Mouse (Mus musculus) R1 (cell line): ENCODE measurements around the gene Tssc4.

Source experiments
- DNase-seq: peaks from one replicate; pipeline ENCODE4 v3.0.0-alpha.2; 2018; ENCODE audit warnings: low read depth, low spot score

Gene Tssc4

DNA sequence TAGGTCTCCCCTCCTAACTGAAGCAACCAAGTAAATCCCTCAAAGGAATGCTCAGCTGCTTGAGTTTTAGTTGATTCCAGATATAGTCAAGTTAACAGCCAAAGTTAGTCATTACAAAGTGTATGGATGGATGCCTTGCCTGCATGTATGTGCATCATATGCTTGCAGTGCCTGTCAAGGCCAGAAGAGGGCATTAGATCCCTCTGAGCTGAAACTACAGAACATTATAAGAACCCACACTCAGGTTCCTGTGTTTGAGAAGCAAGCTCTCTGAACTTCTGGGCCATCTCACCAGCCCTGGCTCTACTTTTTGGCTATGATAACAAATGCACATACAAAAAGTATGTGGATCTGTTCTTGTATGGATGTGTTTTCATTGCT lies 24.2 kb upstream of the Tssc4 start:
- DNase-seq, result peak; percentile 75

DNA sequence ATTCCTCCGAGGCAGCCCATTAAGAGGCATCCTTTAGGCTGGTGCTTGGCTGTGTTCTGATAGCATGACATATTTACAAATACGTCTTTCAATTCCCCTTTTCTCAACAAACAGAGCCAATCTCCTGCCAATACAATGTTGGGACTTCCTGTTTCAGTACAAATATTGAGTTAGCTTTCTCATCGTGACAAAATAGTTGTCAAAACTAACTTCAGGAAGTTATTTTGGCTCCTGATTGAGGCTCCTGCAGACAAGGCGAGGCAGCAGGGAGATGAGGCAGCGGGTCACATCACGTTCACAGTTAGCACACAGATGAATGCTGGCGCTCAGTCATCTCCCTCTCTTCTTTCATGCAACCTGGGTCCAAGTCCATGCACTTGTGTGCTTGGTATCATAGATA lies 22.7 kb upstream of the Tssc4 start:
- no peak for DNase-seq

DNA sequence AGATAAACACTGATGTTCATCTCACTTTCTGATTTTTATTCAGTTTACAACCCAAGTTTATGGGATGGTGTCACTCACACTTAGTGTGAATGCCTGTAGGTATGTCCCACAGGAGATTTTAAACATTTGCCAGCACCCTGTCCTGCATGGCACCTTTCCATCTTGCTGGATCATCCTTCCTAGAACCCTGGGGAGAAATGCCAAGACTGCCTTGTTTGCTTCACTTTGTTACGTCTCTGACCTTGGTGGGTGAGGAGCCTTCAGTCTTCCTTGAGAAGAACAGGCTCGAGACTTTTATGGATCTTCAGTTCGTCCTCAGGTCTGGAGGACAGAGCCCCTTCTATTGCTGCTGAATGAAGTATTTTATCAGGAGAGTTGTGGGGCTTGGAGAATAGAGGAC lies 19.7 kb upstream of the Tssc4 start:
- DNase-seq, result no peak

DNA sequence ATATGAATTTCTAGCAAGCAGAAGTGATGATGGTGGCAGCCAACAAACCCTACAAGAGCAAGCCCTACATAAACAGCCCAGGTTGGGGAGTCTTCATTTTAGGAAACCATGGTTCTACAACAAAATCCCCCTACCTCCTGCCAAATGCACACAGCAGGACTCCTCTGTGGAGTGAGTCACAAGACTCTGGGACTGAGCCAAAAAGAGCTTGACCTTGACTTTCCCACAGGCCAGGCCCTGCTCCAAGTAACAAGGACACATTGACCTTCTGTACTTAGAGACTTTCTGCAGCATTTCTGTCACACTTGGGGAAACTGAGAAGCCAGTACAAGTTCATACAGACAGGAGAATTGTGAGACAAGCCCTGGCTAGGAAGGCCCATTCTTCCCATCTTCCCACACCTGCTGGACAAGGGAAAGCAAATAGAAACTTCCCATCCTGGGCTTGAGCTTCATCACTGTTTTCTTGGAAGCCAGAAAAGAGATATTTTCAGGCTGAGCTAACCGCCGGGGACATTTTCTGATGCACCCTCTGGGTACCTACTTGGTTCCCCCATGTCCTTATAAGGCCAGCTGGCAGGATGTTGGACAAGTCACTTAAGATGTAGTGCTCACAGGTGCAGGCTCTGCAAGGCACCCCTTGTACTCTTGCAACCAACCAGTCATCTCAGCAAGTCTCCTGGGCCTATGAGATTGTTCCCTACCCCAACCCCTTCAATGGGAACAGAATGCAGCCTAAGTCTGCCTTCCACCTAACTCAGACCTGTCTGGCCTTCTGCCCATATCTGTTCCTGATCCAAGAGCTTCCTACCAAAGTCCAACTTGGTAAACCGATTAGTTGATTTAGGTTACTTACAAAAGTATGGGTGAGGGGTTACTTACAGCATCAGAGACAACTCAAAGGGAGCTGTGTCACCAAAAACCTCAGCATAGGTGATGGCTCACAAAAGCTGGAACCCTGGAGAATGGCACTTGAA lies 18.9 kb upstream of the Tssc4 start:
- peak; percentile 71 for DNase-seq

DNA sequence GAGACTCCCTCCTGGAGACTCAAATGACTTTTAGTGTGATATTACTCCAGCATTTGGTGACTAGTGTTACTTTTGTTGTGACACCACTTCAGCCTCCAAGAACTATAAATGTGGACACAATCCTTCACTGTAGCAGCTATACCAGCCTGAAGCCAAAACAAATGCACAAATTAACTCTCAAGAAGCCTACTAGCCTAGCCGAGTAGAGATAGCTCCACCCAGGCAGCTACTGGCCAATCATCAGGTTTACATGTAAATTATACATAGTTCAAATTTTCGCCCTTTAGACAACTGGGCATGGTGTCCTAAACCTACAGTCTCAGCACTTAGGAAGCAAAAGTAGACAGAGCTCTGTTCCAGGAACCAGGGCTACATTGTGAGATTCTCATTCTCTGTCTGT lies 17.7 kb upstream of the Tssc4 start:
- no peak for DNase-seq

DNA sequence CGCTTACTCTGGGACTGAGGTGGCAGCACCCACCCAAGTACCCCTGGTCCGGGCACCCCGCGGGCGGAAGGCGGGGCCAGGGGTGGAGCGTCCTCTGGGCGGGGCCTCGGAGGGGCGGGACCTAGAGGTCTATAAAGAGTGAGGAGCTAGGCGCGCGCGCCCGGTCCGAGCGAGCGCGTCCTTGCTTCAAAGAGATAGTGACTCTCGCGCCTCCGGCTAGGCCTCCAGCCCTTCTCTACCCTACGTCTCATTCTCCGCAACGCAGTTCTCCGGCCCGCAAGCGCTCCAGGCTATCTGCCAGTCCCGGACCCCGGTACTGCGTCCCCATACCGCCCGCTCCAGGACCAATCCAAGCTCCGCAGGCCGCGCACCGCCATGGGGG lies 16.4 kb upstream of the Tssc4 start, which contains the start of gene Cd81:
Cd81 (plus strand) TSS at position 114 of the 382 bp plus-strand sequence.
- DNase-seq, result peak; percentile 83

DNA sequence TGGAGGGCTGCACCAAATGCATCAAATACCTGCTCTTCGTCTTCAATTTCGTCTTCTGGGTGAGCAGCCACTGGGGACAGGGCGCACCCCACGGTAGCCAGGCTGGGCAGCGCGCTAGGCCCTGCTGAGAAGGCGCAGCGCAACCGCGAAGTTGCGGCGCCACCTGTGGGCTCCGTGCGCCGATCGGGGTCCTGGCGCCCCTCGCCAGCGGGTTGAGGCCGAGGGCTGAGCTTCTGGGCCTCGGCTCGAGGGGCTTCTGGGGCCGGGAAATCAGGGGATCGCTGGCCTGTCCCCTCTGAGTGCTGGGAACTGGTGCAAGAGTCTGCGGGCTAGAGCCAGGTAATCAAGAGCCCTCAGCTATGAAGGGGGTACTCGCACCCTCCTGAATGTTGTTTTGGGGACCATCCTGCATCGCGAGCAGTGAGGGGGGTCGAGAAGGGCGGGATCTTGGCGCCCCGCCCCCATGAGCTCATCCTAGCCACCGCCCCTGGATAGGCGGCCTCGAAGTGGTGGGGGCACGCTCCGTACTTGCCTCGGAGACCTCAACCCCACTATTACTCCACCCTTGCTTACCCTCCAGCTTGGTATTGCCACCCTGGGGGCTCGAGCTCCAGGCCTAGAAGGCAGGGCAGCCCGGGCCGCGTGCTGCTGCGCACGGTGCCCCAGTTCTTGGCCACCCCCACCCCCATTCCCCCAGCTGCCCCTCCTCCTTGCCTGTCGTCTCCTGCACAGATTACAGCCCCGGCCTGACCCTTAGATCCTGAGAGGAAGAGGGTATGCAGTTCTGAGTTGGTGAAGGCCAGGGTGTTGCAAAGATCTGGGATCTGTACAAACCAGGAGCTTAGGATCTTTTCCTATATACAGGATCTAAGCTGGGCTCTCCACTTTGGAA lies 15.8 kb upstream of the Tssc4 start:
- peak; percentile 77 for DNase-seq

DNA sequence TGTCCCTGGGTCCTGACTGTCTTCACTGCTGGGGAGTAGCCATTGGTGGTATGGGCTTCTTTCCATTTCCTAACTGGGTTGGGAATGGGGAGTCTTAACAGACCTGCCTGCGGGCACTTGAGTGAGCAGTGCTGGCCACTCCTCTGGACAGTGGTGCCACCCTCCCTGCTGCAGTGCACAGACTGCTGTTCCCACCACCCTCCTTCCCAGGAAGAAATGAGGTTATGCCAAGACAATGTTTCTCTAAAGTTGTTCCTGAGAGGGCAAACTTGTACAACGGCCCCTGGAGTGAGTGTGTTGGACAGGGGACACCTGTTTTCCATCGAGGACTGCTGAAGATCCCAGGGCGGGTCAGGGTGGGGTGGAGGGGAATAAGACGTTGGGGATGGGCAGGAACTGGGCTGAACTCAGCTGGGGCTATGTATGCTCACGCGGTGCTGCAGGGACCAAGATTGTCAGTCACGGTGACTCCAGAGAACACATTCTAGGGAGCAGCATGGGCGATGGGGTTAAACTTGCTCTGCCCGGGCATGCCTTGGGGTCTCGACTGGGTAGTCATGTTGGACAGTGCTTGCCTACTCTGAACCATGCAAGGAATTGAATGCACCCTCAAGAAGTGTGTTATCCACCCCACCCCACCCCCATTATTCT lies 15.0 kb upstream of the Tssc4 start:
- DNase-seq, result peak; percentile 54

DNA sequence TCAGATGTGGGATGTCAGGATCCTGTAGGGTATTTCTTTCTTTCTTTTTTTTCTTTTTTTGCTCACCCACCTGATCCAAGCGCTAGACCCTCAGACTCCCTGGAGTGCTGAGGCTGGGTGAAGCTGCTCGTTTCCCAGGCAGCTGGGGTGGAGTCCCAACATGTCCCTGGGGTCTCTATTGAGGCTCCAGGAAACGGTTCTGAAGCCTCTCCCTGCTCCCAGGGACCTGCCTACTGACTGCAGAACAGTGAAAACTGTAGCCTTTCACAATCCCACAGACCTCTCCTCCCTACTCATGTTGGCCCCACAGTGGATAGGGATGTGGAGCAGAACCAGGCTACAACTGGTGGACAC lies 14.5 kb upstream of the Tssc4 start:
- no peak for DNase-seq

DNA sequence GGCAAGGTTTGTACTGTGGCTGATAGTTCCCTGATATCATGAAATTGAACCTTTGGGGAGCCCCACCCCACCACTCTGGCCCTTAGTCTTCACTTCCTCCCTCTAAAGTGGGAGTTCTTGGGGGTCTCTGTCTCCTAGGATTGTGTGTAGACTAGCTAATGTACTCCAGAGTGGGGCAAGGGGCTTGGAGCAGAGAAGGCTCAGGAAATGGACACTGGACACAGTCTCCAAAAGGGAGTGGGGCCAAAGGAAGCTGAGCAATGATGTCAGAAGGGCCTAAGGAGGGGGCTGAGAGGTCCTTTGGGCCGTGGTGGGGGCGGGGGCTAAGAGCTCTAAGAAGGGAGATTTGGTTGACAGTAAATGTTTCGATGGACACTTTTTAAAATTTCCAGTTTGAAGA lies 14.0 kb upstream of the Tssc4 start:
- DNase-seq, result no peak

DNA sequence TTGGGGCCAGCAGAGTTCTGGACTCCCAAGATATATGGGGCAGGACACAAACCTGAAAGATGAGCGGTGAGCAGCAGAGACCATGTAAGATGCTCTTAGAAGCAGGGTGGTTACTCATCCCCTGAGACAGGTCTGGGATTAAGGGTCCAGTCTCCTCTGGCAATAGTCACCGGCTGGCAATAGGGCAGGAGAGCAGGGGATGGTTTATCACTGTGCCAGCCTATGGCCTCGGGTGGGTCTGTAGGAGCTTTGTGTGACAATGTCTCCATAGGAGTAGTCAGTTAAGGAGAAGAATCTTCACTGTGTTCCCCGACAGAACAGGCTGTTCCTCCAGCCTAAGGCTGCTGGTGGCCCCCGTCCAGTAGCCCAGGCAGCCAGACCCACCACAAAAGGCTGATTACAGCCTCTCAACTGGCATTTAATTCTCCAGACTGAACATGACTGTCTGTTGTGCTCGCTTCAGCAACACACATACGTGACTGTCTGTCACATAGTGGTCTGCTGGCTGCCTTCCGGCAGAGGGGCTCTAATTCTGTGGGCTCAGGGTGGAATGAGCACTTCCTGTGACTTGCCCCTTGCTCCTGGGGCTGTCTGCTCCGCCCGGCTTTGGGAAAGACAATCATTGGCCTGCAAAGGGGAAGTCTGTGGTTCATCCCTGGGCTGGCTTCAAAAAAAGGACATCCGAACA lies 13.4 kb upstream of the Tssc4 start:
- no peak for DNase-seq

DNA sequence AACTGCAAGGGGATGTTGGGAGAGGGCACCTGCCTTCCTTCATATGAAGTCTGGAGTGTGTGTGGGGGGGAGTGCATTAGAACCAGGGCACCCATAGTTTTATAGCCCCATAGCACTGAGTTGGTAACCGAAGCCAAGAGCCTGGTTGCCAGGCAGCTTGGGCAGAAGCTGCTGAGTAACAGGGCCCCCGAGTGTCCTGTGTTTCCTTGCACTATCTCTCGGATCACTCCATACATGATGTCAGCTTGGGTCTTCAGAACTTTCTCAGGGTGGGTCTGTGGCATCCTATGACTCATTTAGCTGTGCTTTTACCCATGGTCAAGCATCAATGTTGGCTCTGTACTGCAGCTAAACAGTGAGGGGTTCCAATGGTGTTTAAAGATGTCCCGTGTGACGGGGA lies 12.0 kb upstream of the Tssc4 start:
- DNase-seq, result no peak

DNA sequence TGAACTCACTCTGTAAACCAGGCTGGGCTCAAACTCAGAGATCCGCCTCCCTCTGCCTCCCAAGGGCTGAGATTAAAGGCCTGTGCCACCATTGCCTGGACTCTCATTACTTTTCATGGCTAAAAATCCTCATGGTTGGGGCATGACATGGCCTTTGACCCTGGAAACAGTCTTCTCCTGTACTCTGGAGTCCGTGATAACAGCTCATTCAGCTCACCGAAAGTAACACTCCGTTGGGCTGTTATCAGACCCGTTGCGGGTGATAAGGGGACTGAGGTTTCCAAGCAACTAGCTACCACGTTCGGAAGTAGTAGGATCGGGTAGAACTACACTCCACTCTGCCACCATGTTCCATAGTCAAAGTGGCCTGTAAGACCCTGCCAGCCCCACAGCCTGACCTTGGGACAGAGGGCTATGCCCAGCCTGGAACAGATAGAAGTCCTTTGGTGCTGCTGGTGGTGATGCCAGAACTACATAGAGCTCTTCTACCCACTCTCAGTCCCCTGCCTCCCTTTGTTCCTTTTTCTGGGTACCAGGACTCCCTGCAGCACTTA lies 11.3 kb upstream of the Tssc4 start:
- no peak for DNase-seq

DNA sequence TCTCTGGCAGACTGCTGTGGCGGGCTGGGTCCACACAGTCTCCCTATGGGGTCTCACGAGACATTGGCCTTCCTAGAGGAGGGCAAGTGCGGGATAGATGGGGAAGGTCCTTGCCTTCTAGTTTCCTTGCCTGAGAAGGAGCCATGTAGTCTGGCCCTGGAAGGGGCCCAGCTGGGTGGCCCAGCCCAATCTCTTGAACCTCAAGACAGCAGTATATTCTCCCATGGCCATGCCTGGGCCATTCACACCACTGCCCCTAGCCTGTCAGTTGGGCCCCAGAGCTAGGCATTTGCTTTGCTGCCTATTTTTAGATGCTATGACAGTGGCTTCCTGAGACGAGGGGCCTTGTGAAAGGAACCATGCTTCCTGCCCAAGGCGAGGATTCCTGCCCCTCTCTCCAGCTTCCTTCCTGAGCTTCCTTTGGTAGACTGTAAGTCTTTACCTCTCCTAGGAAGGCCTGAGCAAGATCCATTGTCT lies 10.8 kb upstream of the Tssc4 start:
- DNase-seq, result no peak

DNA sequence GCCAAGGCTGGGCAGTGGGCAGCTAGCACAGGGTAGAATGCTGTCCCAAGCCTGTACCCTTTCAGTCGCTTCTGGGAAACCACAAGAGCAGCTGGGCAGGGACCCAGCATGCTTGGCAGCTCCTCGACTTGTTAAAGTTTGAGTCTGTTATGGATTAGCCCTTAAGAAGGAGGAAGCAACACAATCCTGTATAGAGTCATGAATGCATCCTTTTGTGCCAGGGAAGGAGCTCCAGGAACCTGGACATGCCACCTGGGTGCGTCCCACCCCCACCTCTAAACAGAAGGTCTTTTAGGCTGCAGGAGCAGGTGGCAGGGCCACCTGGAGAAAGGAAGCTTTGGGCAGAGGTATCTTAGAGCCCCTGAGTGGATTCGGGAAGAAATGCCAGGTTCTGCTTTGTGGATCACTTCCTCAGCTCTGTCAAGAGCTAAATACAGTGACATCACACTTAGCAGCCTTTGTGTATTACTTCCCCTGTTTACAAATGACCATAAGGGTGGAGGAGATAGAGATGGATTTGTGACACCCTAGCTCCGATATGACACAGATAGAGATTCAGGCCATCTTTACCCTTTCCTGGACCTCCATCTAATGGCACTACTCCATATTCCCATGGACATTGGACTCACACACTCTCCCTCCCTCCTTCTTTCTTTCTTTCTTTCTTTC lies 9.7 kb upstream of the Tssc4 start:
- DNase-seq, result no peak

DNA sequence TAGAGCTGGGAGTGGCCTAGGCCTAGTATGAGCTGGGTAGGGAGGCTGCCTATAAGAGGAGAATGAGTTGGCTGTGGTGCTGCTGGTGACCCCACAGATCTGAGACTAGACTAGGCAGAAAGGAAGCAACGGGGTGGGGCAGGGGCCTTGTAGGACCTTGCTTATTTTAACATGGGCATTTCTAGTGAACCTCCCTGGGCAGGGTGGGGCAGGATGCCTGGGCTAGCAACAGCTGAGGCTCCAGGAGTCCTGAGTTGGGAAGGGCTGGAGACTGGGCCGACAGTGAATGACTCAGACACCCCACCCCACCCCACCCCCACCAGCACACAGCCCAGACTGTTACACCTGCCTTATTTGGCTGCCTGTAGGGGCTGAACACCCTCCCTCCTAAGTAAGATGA lies 6.3 kb upstream of the Tssc4 start:
- peak; percentile 90 for DNase-seq

DNA sequence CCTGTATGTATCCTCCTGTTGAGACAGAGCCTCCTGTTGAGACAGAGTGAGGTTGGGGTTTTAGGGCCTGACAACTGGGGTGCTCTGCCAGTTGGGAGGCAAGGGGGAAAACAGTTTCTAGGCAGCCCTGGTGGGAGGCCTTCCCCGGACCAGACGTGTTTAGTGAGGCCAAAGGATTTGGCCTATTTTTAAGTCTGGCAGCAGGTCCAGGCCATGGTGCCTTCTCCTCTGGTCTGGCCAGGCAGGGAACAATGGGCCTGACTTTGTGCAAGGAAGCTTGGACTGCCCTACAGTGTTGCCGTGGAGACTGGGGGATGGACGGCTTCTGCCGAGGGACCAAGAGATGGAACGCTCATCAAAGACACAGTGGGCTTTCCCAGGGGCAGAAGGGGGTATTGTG lies 4.8 kb upstream of the Tssc4 start:
- no peak for DNase-seq

DNA sequence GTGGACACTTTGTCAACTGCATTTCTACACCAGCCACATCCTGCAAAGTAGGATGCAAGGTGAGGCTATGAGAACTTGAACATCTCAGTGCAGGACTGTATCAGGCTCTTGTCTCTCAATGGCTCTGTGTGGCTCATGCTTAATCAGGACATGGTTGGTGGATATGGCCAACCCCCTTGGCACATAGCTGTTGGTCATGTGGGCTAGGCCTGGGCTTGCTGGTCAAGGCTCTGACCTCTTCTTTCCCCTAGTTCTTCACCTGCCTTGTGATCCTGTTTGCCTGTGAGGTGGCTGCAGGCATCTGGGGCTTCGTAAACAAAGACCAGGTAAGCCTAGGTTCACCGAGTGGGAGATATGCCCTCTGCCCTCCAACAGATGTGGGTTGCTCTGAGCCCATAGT lies 3.4 kb upstream of the Tssc4 start:
- DNase-seq, result no peak

DNA sequence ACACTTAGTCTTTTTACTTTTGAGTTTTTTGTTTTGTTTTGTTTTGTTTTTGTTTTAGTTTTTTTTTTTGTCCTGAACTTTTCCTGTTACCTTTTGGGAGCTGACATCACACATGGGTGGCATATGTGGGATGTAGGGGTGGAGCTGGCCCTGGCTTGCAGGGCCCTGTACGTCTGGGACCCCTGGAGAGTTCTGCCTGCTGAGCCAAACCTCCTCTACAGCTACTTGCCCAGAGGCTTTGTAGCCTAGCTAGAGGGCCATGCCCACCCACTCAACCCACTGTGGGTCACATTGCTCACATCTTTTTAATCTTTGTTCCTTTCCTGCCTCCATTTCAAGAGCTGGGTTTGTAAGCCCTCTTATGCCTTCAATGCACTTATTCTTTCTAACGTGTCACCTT lies 1.6 kb upstream of the Tssc4 start:
- DNase-seq, result no peak

DNA sequence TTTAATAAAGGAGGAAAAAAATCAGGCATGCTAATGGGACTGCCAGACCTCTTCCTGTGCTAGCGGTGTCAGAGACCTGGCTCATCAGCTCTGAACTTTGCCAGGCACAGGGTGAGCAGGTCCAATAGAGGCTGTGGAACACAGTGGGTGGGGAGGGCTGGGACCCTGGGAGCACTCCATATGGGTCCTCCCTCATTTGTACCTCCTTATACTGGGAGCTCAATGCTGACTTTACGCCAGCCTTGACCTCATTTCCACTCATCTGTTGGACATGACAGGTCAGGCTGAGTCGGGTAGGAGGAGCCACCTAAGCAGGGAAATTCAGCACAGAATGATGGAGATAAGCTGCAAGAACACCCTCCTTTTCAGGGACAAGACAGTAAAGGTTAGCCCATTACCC lies 1.2 kb upstream of the Tssc4 start:
- no peak for DNase-seq
